Mouse (Mus musculus): ENCODE measurements at regions not wholly inside any gene's neighbourhood (a gene's known extent, or its start where the extent isn't known, plus 50 kb on each side); places are given as distances from the start of the nearest gene placed in this dataset.

DNA sequence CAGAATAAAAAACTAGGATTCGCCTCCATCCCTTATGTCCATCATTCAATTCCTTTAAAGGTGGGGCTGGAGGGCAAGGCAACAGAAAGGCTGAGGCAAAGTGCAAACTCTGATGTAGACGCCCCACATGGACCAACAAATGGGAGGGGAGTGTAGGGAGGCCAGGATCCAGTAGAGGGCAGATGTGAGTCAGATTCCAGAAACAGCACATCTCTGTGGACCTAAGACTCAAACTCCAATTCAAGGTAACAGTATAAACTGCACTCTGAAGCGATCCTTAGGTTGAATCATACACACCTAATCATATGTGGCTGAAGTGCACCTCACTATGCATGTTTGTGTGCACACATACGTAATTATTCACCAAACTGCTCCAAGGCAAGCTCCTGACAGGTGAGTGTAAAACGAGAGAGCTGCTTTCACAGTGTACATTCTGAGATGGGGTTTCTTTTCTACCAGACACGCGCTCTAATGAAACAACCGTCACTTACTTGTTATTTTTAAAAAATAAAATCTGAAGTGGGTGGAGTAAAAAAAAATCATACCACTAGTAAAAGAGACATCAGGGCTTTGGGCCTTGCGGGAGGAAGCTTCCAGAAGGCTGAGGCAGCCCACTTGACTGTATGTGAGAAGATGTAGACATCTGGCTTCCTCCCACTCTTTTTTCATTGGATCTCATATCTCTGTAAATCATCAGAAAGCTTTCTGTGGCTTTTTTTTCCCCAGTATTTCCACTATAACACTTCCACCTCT lies 60.6 kb upstream of the Ssx2ip start:
- Histone ChIP-seq H3K27ac (replicated peaks; ENCODE audit: insufficient read depth, low read depth, low read length) (no peak overlapping the region), H3K36me3 (ENCODE audit: control insufficient read depth, insufficient read depth, low read length) (no peaks in the 10 kb centered on the region), H3K9ac (ENCODE audit: low read depth, low read length) (no peak overlapping the region), H3K79me2 (ENCODE audit: control insufficient read depth, insufficient read depth, low read length) (no peaks in the 10 kb centered on the region), H3K27me3 (ENCODE audit: control insufficient read depth, insufficient read depth, low read length) (no peaks in the 10 kb centered on the region), H3K4me1 (ENCODE audit: control insufficient read depth, insufficient read depth, low read length) (no peaks in the 10 kb centered on the region), H3K4me3 (ENCODE audit: insufficient read depth, low read depth, low read length) (no peak overlapping the region)
- 59% methylated on average over 9 of the region's 9 CpGs for WGBS
- peak; percentile 45 for DNase-seq (ENCODE audit: extremely low read depth, low read depth, low spot score)
- TF ChIP-seq POLR2A (IDR thresholded peaks at IDR 0.05; ENCODE audit: extremely low read depth, insufficient read depth, low read length) (no peak), CTCF (IDR thresholded peaks at IDR 0.05; ENCODE audit: low read depth, low read length) (peak; percentile 79)

GRCm38 (mm10) chr3:146344402-146345025 lies 59.9 kb upstream of the Ssx2ip start:
- H3K9ac ChIP-seq (ENCODE audit: low read depth, low read length) = no peak overlapping the region
- H3K4me1 ChIP-seq (ENCODE audit: control insufficient read depth, insufficient read depth, low read length) = no peaks in the 10 kb centered on the region
- no peak overlapping the region for H3K27ac ChIP-seq (replicated peaks; ENCODE audit: insufficient read depth, low read depth, low read length)
- no peak for DNase-seq (ENCODE audit: extremely low read depth, low read depth, low spot score)
- H3K36me3 ChIP-seq (ENCODE audit: control insufficient read depth, insufficient read depth, low read length) = no peaks in the 10 kb centered on the region
- H3K79me2 ChIP-seq (ENCODE audit: control insufficient read depth, insufficient read depth, low read length) = no peaks in the 10 kb centered on the region
- no peak overlapping the region for H3K4me3 ChIP-seq (ENCODE audit: insufficient read depth, low read depth, low read length)
- WGBS = 86% methylated on average over 11 of the region's 11 CpGs
- TF ChIP-seq POLR2A (IDR thresholded peaks at IDR 0.05; ENCODE audit: extremely low read depth, insufficient read depth, low read length) = no peak
- TF ChIP-seq CTCF (IDR thresholded peaks at IDR 0.05; ENCODE audit: low read depth, low read length) = no peak
- no peaks in the 10 kb centered on the region for H3K27me3 ChIP-seq (ENCODE audit: control insufficient read depth, insufficient read depth, low read length)

DNA sequence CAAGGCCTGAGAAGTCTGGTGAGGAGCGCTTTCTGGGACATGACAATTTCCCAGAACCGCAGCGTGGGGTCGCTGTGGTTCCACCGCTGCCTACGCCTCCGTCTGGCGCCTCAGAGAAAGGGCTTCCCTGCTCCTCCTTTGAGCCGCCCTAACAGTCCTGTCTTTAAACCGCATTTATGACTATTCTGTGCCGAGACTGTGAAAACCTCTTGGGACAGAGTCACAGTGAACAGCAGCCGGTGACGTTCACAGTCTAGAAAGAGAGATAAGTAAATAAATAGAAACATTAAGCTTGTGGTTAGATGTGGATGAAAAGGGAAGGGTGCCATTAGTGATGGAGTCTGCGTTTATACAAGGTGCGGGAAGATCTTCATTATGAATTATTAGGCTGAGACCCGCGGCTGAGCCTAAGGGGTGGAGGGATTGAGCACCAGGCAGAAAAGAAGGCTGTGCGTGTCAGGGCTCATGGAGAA lies 59.1 kb upstream of the Ssx2ip start:
- Histone ChIP-seq H3K9ac (ENCODE audit: low read depth, low read length) (no peak overlapping the region), H3K27ac (replicated peaks; ENCODE audit: insufficient read depth, low read depth, low read length) (no peak overlapping the region), H3K36me3 (ENCODE audit: control insufficient read depth, insufficient read depth, low read length) (no peaks in the 10 kb centered on the region), H3K27me3 (ENCODE audit: control insufficient read depth, insufficient read depth, low read length) (no peaks in the 10 kb centered on the region), H3K4me1 (ENCODE audit: control insufficient read depth, insufficient read depth, low read length) (no peaks in the 10 kb centered on the region), H3K79me2 (ENCODE audit: control insufficient read depth, insufficient read depth, low read length) (no peaks in the 10 kb centered on the region), H3K4me3 (ENCODE audit: insufficient read depth, low read depth, low read length) (no peak overlapping the region)
- TF ChIP-seq POLR2A (IDR thresholded peaks at IDR 0.05; ENCODE audit: extremely low read depth, insufficient read depth, low read length) (no peak), CTCF (IDR thresholded peaks at IDR 0.05; ENCODE audit: low read depth, low read length) (peak; percentile 96)
- WGBS = 16% methylated on average over 18 of the region's 18 CpGs
- DNase-seq (ENCODE audit: extremely low read depth, low read depth, low spot score) = peak; percentile 16

DNA sequence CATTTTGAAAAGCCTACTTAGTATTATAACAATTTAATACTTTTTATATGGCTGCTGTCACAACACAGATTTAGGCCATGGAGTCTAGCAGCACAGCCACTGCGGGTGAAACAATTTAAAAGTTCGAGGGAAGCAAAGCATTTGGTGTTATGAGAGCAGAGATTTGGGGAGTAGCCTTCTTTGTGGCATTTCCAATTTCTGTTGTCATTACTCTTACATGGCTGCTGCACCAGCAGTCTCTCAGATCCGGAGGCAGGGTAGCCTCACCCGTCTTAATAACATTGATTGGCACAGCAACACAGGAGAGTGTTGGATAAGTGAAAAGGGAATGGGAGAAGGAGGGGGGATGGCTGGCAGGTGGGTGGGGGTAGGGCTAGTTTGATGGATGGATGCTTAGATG lies 58.5 kb upstream of the Ssx2ip start:
- Histone ChIP-seq H3K27me3 (ENCODE audit: control insufficient read depth, insufficient read depth, low read length) (no peaks in the 10 kb centered on the region), H3K27ac (replicated peaks; ENCODE audit: insufficient read depth, low read depth, low read length) (no peak overlapping the region), H3K4me1 (ENCODE audit: control insufficient read depth, insufficient read depth, low read length) (no peaks in the 10 kb centered on the region), H3K36me3 (ENCODE audit: control insufficient read depth, insufficient read depth, low read length) (no peaks in the 10 kb centered on the region), H3K9ac (ENCODE audit: low read depth, low read length) (no peak overlapping the region), H3K79me2 (ENCODE audit: control insufficient read depth, insufficient read depth, low read length) (no peaks in the 10 kb centered on the region), H3K4me3 (ENCODE audit: insufficient read depth, low read depth, low read length) (no peak overlapping the region)
- no peak for DNase-seq (ENCODE audit: extremely low read depth, low read depth, low spot score)
- TF ChIP-seq POLR2A (IDR thresholded peaks at IDR 0.05; ENCODE audit: extremely low read depth, insufficient read depth, low read length) (no peak), CTCF (IDR thresholded peaks at IDR 0.05; ENCODE audit: low read depth, low read length) (no peak)
- 72% methylated on average over 4 of the region's 4 CpGs for WGBS

DNA sequence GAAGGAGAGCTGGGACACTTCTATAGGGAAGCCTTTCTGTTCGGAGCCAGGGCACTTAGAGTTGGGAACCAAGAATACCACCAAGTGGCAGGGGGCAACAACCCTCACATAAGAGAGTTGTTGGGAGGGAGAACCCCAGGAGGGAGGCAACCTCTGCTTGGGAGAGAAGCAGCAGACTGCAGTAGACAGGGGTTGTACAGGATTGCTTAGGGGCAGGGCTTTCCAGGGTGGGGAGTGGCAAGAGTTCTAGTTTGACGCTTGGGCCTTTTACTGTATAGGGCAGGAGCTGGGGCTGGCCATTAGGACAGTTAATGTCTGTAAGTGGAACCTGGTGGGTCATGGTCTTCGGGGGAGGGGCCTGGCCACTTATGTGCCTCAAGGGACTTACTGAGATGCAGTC lies 57.1 kb upstream of the Ssx2ip start:
- TF ChIP-seq CTCF (IDR thresholded peaks at IDR 0.05; ENCODE audit: low read depth, low read length) (no peak), POLR2A (IDR thresholded peaks at IDR 0.05; ENCODE audit: extremely low read depth, insufficient read depth, low read length) (no peak)
- DNase-seq (ENCODE audit: extremely low read depth, low read depth, low spot score) = no peak
- Histone ChIP-seq H3K27me3 (ENCODE audit: control insufficient read depth, insufficient read depth, low read length) (no peaks in the 10 kb centered on the region), H3K79me2 (ENCODE audit: control insufficient read depth, insufficient read depth, low read length) (no peaks in the 10 kb centered on the region), H3K9ac (ENCODE audit: low read depth, low read length) (no peak overlapping the region), H3K4me3 (ENCODE audit: insufficient read depth, low read depth, low read length) (no peak overlapping the region), H3K27ac (replicated peaks; ENCODE audit: insufficient read depth, low read depth, low read length) (no peak overlapping the region), H3K36me3 (ENCODE audit: control insufficient read depth, insufficient read depth, low read length) (no peaks in the 10 kb centered on the region), H3K4me1 (ENCODE audit: control insufficient read depth, insufficient read depth, low read length) (no peaks in the 10 kb centered on the region)
- 81% methylated on average over 3 of the region's 3 CpGs for WGBS

DNA sequence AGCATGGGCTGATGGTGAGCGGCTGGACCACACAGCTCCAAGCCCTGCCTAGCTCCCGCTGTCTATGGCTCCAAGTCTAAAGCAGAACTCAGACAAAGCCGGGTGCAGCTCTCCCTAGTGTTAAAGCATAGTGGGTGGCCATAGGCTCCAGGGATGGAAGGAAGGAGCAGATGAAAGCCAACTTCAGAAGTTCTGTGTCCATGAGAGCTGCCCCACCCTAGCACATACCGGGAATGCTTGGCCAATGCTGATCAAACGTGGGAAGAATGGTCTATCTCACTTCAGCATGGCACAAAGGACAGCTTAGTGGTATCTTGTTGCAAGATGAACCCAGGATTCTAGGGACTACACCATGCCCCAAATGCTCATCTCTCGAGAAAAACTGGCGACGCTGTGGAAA lies 55.5 kb upstream of the Ssx2ip start:
- no peaks in the 10 kb centered on the region for H3K36me3 ChIP-seq (ENCODE audit: control insufficient read depth, insufficient read depth, low read length)
- 60% methylated on average over 8 of the region's 8 CpGs for WGBS
- H3K27me3 ChIP-seq (ENCODE audit: control insufficient read depth, insufficient read depth, low read length) = no peaks in the 10 kb centered on the region

More for the DNA sequence above, 55.5 kb upstream of the Ssx2ip start:
- H3K79me2 ChIP-seq (ENCODE audit: control insufficient read depth, insufficient read depth, low read length) = no peaks in the 10 kb centered on the region
- TF ChIP-seq CTCF (IDR thresholded peaks at IDR 0.05; ENCODE audit: low read depth, low read length) (no peak), POLR2A (IDR thresholded peaks at IDR 0.05; ENCODE audit: extremely low read depth, insufficient read depth, low read length) (no peak)
- no peaks in the 10 kb centered on the region for H3K4me1 ChIP-seq (ENCODE audit: control insufficient read depth, insufficient read depth, low read length)
- no peak overlapping the region for H3K4me3 ChIP-seq (ENCODE audit: insufficient read depth, low read depth, low read length)
- H3K27ac ChIP-seq (replicated peaks; ENCODE audit: insufficient read depth, low read depth, low read length) = no peak overlapping the region
- H3K9ac ChIP-seq (ENCODE audit: low read depth, low read length) = no peak overlapping the region
- DNase-seq (ENCODE audit: extremely low read depth, low read depth, low spot score) = no peak

Data from liver, adult 2 months (tissue).